Mouse (Mus musculus) ovary, postnatal 10 days (tissue): ENCODE data around the gene Soga1.

Experiments used
- DNase-seq: peaks from one replicate; pipeline ENCODE4 v3.0.0; 2022; ENCODE audit warnings: low spot score

The Soga1 gene

DNA sequence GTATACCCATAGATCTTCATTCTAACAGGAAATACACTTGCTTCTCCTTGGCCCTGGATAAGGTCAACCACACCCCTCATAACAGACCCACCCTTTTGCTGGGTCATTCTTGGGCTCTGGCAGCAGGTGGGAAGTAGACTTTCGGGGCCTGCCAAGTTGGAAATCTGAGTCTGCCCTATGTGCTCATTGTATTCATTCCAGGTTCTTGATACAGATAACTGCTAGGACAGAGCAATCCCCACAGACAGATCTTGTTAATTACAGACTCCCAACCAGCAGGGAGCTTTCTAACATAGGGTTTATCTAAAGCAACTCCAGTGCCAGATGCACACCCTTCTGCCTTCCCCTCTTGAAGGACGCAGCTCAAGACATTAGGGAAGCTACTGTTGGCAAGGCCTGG is 96.2 kb downstream of the Soga1 start:
- no peak for DNase-seq

DNA sequence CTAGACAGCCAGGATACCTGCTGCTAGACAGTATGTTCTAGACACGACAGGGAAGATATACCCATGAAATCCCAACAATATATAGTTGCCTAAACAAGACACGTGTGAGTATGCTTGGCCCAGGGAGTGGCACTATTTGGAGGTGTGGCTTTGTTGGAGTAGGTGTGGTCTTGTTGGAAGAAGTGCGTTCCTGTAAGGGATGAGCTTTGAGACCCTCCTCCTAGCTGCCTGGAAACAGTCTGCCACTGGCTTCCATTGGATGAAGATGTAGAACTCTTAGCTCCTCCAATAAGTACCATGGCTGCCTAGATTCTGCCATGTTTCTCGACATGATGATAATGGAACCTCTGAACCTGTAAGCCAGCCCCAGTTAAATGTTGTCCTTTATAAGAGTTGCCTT is 97.8 kb downstream of the Soga1 start:
- no peak for DNase-seq

DNA sequence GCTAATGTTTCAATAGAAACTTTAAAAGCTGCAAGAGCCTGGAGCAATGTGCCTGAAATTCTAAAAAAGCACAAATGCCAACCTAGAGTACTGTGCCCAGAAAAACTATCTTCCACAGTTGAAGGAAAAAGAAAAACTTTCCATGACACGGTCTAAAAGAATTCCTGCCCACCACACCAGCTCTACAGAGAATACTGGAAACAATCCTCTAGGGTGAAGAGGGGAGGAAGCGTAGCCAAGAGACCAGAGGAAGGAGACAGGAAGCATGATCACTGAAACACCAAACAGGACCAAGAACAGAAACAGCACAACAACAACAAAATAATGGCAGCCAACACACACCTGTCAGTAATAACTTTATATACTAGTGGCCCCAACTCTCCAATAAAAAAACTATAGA is 99.0 kb downstream of the Soga1 start:
- no peak for DNase-seq

DNA sequence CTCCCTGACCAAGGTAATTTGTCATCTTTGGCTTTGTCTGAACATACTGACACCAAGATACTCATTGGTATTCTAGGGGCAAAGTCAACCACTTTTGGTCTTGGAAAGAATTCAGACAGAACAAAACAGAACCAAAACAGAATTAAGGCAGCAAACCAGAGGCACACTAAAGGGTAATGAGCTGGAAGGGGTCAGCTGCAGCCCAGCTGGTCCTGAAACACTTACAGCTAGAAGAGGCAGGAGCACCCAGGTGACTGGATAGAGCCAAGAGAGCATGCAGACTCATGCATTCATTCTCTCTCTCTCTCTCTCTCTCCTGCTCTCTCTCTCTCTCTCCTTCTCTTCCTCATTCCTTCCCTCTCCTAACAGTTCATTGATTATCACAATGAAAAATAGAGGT is 102.3 kb downstream of the Soga1 start:
- DNase-seq: no peak

DNA sequence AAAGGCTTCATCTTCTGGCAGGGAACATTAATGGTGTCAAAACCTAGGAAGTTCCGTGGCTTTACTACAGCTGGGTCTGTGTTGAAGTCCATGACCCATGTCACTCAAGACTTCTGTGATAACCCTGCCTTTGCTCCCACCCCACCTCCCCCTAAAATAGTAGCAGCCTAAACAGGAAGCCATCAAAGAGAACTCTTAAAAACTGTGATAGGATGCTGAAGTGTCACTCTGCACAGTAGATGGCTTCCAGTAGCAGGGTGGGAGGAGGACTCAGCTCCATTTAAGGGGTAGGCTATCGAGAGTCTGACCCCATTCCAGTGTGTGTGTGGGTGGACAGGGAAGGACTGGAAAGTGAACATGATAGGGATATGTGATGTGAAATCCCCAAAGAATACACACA is 104.1 kb downstream of the Soga1 start:
- no peak for DNase-seq

DNA sequence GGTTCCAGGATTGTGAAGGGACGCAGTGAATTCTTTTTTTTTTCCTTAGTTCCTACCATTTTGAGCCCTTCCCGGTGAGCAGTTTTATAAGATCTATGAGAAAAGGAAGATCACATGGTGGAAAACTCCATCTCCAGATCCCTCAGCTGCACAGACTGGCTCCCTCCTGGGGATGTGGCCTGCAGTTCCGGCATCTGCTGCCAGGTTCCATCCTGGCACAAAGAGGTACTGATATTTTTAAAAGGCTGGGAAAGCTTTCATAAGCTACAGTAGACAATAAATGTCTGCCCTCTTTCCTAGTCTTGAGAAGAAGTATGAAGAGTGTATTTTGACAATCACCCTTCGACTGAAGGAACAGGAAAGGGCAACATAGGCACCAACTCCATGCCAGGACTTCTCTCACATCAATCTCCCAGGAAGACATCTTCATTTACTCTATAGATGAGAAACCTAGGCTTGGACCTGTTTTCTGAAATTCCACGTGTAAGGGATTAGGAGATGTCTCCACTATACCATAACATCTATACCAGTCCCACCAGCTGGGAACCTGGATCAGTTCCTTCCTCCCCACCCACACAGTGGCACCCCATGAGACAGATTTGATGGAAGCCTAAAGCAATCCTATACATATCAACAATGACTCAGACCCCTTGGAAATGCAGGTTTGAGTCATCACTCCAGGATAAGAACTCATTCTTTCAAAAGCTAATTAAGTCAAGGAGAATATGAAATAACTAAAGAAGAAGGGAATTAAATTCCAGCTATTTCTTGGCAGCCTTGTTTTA is 105.5 kb downstream of the Soga1 start:
- no peak for DNase-seq

DNA sequence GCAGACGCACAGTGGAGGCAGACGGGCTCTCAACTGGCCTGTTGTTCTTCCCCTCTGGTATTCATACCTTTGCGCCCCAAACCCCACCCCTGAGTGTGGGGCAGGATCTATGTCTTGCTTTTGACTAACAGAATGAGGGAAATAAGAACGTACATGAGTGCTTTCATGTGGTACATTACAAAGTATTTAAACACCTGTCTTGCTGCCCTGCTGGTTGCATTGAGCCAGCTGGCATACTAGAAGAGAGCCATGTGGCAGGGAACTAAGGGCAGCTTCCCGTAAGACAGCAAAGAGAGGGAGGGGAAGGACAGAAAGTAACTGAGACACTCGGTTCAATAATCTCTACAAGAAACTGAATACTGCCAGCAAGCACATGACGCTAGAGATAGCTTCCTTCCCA is 108.8 kb downstream of the Soga1 start:
- no peak for DNase-seq

DNA sequence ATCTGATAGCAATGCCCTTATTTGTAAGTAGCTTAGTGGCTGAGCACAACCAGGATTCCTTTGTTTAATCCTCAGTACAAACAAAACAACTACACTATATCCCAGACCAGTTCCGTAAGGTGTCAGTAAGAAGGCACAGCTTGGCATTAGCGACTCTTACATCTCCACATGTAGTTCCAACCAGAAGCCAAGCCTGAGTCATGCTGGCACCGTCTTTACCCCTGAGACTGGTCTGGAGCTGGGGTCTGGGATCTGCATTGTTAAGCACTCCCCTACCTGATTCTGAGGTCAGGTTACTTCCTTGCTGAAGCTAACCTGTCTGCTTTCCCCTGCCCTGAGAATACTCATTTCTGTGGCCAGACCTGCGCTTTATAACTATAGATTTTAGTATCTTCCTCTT is 110.6 kb downstream of the Soga1 start:
- DNase-seq: no peak

DNA sequence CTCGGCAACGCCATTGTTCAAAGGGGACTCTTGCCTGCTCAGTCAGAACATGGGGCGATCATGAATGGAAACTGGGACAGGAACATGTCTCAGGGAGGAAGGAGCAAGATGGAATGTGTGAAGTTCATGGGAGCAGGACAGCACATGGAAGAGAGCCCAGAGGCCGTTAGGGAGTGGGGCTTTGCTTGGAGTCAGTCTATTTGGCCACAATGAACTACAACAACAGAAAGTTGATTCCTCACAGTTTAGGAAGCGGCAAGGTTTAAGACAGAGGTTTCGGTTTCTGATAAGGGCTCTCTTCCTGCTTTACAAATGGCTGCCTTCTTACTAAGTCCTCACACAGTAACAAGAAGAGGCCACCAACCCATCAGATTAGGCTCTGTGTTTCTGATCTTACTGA is 111.7 kb downstream of the Soga1 start:
- DNase-seq: no peak
